Mouse (Mus musculus): ENCODE results near the gene Asic1.

DNA sequence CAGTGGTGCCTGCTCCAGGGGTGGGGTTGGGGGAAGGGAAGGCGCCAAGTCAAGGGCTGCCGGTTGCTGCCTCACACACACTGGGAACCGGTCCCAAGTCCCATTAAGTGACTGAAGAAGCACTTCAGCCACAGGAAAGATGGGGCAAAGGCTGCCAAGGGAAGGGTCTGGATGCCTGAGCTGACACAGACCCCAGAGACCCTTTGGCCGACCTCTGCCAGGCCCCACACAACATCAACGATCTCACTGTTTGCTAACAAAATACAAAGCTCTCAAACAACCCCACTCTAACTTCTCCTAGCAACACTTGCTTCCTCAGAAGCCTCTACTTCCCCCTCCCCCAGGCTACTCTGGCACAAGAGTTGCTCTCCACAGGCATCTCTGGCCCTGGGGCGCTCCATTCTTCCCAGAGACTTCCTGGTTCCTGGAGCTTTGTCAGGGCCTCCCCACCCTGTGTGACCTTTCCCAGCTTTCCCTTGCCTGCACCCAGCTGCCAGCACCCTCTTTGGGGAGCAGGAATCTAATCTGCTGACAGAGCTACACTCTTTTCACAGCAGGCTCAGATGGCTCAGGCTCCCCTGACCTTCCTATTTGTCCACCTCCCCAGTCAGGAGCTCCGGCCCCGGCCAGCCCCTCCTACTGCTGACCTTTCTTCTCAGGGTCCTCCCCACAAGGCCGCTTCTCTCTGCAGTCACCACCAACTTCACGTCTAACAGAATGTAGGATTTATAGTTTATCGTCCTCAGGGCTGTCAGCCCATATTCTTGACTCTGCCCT is 53.5 kb downstream of the Asic1 start:
- TF ChIP-seq CTCF (IDR thresholded peaks at IDR 0.05; ENCODE audit: control insufficient read depth, insufficient read depth, low read length) (no peak), POLR2A (IDR thresholded peaks at IDR 0.05; ENCODE audit: borderline replicate concordance, control insufficient read depth, low read depth, low read length) (no peak)
